In the genomic region with DNA sequence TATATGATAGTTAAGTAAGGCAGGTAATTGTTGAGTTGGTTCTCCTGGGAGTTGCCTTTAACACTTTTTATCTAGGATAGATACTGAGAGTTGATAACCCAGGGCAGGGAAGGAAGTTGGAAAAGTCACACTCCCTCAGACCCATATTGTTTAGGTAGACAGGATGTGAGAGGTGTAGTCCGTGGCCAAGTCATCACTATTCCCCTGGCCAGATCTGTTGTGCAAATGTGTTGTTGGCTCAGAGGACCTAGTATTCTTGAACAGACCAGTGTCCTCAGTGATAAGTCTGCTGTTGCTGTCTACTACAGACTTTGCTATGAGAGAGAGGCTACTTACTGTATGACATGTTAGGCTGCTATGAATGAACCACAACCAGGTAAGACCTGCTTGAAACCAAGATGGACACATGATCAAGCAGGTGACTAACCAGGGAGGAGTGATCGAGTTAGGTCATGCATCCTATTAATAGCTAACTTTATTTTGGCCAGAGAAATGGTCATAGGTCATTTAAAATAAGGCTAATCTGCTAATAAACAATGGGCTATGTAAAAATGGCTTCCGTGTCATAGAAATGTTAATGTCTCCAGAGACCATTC, we compare ENCODE assay signal across 22 mouse cellular contexts. TPM values are rescaled to one million over a fixed set of nuclear protein-coding genes. Genes with fewer than 3 reads are reported as not detected.
A peak's percentile ranks its signal among the peaks of the same experiment; 100 is the strongest.
DNase-seq lines count a peak whose midpoint lies in the region; ATAC-seq and TF ChIP-seq lines count a peak whose summit lies in the region.
"Had no signal": no experiment of that assay in that cellular context is flagged by ENCODE, and none has a peak within 500 bp of the region (broad histone marks: within the 10 kb centered on the region; RNA-seq: fewer than 3 reads in every experiment).

No protein-coding gene starts in this region.

- H3K9me3 ChIP-seq in heart, embryonic 12.5 days (replicated peaks), result no peaks in the 10 kb centered on the region
- H3K9me3 ChIP-seq in kidney, embryonic 14.5 days (ENCODE audit: control insufficient read depth, low read length), result no peaks in the 10 kb centered on the region
- no peaks in the 10 kb centered on the region for H3K9me3 ChIP-seq in liver, embryonic 12.5 days (replicated peaks)
- H3K9me3 ChIP-seq: embryonic facial prominence, embryonic 13.5 days; forebrain, embryonic 13.5 days; hindbrain, embryonic 13.5 days; limb, embryonic 15.5 days; midbrain, embryonic 13.5 days had no signal

- no peak overlapping the region for H3K27ac ChIP-seq in heart, embryonic 12.5 days (ENCODE audit: poor library complexity, severe bottlenecking)
- no peak overlapping the region for H3K27ac ChIP-seq in kidney, embryonic 14.5 days (ENCODE audit: low read depth, low read length)
- peak overlapping the region; percentile 18; the same call in 1 of the 2 replicates for H3K27ac ChIP-seq in liver, adult 2 months (replicated peaks; ENCODE audit: insufficient read depth, low read depth, low read length)
- no peak overlapping the region for H3K27ac ChIP-seq in liver, embryonic 12.5 days
- H3K27ac ChIP-seq: embryonic facial prominence, embryonic 13.5 days; forebrain, embryonic 13.5 days; hindbrain, embryonic 13.5 days; limb, embryonic 15.5 days; midbrain, embryonic 13.5 days had no signal

- H3K9ac ChIP-seq in heart, embryonic 12.5 days, result no peak overlapping the region
- H3K9ac ChIP-seq in kidney, embryonic 14.5 days (ENCODE audit: low read depth, low read length), result no peak overlapping the region
- no peak overlapping the region for H3K9ac ChIP-seq in liver, adult 2 months (ENCODE audit: low read depth, low read length)
- H3K9ac ChIP-seq in liver, embryonic 12.5 days, result no peak overlapping the region
- H3K9ac ChIP-seq: embryonic facial prominence, embryonic 13.5 days; forebrain, embryonic 13.5 days; hindbrain, embryonic 13.5 days; limb, embryonic 15.5 days; midbrain, embryonic 13.5 days had no signal

- H3K79me2 ChIP-seq in liver, adult 2 months (ENCODE audit: control insufficient read depth, insufficient read depth, low read length), result peaks cover 21% of the 10 kb centered on the region

- no peak for TF ChIP-seq POLR2A in liver, adult 2 months (IDR thresholded peaks at IDR 0.05; ENCODE audit: extremely low read depth, insufficient read depth, low read length)

- peaks cover 8% of the 10 kb centered on the region for H3K4me1 ChIP-seq in heart, embryonic 12.5 days (replicated peaks)
- H3K4me1 ChIP-seq in kidney, embryonic 14.5 days (ENCODE audit: control insufficient read depth, insufficient read depth, low read length), result no peaks in the 10 kb centered on the region; the same call in 1 of the 2 replicates
- H3K4me1 ChIP-seq in liver, adult 2 months (ENCODE audit: control insufficient read depth, insufficient read depth, low read length), result peaks cover 19% of the 10 kb centered on the region
- peaks cover 21% of the 10 kb centered on the region for H3K4me1 ChIP-seq in liver, embryonic 12.5 days
- H3K4me1 ChIP-seq: limb, embryonic 15.5 days had no signal

- no peak overlapping the region for H3K4me2 ChIP-seq in heart, embryonic 12.5 days
- H3K4me2 ChIP-seq in kidney, embryonic 14.5 days (replicated peaks; ENCODE audit: low read depth, low read length), result no peak overlapping the region
- no peak overlapping the region for H3K4me2 ChIP-seq in liver, embryonic 12.5 days
- H3K4me2 ChIP-seq: embryonic facial prominence, embryonic 13.5 days; forebrain, embryonic 13.5 days; hindbrain, embryonic 13.5 days; limb, embryonic 15.5 days; midbrain, embryonic 13.5 days had no signal

- no peaks in the 10 kb centered on the region for H3K27me3 ChIP-seq in heart, embryonic 12.5 days (replicated peaks)
- H3K27me3 ChIP-seq in kidney, embryonic 14.5 days (ENCODE audit: control insufficient read depth, insufficient read depth, low read length), result no peaks in the 10 kb centered on the region
- H3K27me3 ChIP-seq in liver, adult 2 months (ENCODE audit: control insufficient read depth, insufficient read depth, low read length), result no peaks in the 10 kb centered on the region
- H3K27me3 ChIP-seq in liver, embryonic 12.5 days (replicated peaks), result no peaks in the 10 kb centered on the region
- H3K27me3 ChIP-seq: embryonic facial prominence, embryonic 13.5 days; forebrain, embryonic 13.5 days; hindbrain, embryonic 13.5 days; limb, embryonic 15.5 days; midbrain, embryonic 13.5 days had no signal

- peak; percentile 93 for DNase-seq in heart, adult 11 months
- peak; percentile 53 for DNase-seq in kidney, adult 11 months
- DNase-seq in liver, adult 2 months (ENCODE audit: extremely low read depth, low read depth, low spot score), result peak; percentile 92
- peak; percentile 40 to 67 for DNase-seq in kidney, postnatal 36 days
- no peak for DNase-seq in thymus, postnatal 0 days (ENCODE audit: low spot score)
- DNase-seq: adrenal gland, postnatal 14 days; cerebellum, adult 8-10 months; cerebellum, postnatal 36 days; embryo, embryonic 11 days; gastrocnemius, postnatal 10 days; heart, postnatal 10 days; left cerebral cortex, postnatal 4 days; lung, adult 18-20 months; thymus, adult 2 months had no signal

- TF ChIP-seq CTCF in liver, adult 2 months (IDR thresholded peaks at IDR 0.05; ENCODE audit: low read depth, low read length), result no peak

- no peak overlapping the region for H3K4me3 ChIP-seq in heart, embryonic 12.5 days
- H3K4me3 ChIP-seq in kidney, embryonic 14.5 days (ENCODE audit: low read length), result no peak overlapping the region
- no peak overlapping the region for H3K4me3 ChIP-seq in liver, adult 2 months (ENCODE audit: insufficient read depth, low read depth, low read length)
- H3K4me3 ChIP-seq in liver, embryonic 12.5 days, result no peak overlapping the region
- H3K4me3 ChIP-seq: embryonic facial prominence, embryonic 13.5 days; forebrain, embryonic 13.5 days; hindbrain, embryonic 13.5 days; limb, embryonic 15.5 days; midbrain, embryonic 13.5 days had no signal

- peaks cover 45% of the 10 kb centered on the region for H3K36me3 ChIP-seq in heart, embryonic 12.5 days
- H3K36me3 ChIP-seq in kidney, embryonic 14.5 days (ENCODE audit: control insufficient read depth, insufficient read depth, low read length), result peaks cover 57% of the 10 kb centered on the region
- H3K36me3 ChIP-seq in liver, adult 2 months (ENCODE audit: control insufficient read depth, insufficient read depth, low read length), result peaks cover 49% of the 10 kb centered on the region
- peaks cover 91% of the 10 kb centered on the region for H3K36me3 ChIP-seq in liver, embryonic 12.5 days

- 77% methylated on average over 3 of the region's 3 CpGs for WGBS in heart, embryonic 12.5 days
- 90% methylated on average over 3 of the region's 3 CpGs for WGBS in kidney, embryonic 14.5 days
- WGBS in liver, adult 2 months, result 12% methylated on average over 3 of the region's 3 CpGs
- WGBS in liver, embryonic 12.5 days (ENCODE audit: insufficient replicate concordance), result 81% methylated on average over 3 of the region's 3 CpGs

- ATAC-seq in heart, embryonic 12.5 days (ENCODE audit: insufficient number of reproducible peaks, low FRiP score), result no peak
- ATAC-seq in kidney, embryonic 14.5 days (ENCODE audit: low FRiP score, low TSS enrichment), result no peak
- ATAC-seq in liver, embryonic 12.5 days, result no peak
- ATAC-seq: forebrain, embryonic 13.5 days; midbrain, embryonic 13.5 days had no signal

RNA-seq across cellular contexts. Expression of gene 1810013L24Rik, which starts 13.8 kb away (rescaled TPM):
- 24.1 and 25.9 TPM in 2 replicates for polyA plus RNA-seq in heart, embryonic 12.5 days (2016; fragmentation: Nextera tagmentation; extraction: Ambion mirVana)
- 17.2 and 19.0 TPM in 2 replicates for polyA plus RNA-seq in kidney, embryonic 14.5 days (2014; fragmentation: Nextera tagmentation; extraction: Ambion mirVana)
- 33.8 and 41.1 TPM in 2 replicates for total RNA-seq in liver, adult 2 months (2014; rRNA removed)
- 8.9 and 11.1 TPM in 2 replicates for polyA plus RNA-seq in liver, adult 2 months (2012; rRNA removed)
- 23.2 and 23.9 TPM in 2 replicates for polyA plus RNA-seq in liver, embryonic 12.5 days (2016; fragmentation: Nextera tagmentation; extraction: Ambion mirVana)
- 18.3 and 24.5 TPM in 2 replicates for polyA plus RNA-seq in thymus, postnatal 0 days (2015; fragmentation: Nextera tagmentation; extraction: Ambion mirVana)

RNA-seq across cellular contexts. Expression of gene Usp7, which starts 51.6 kb away (rescaled TPM):
- polyA plus RNA-seq in heart, embryonic 12.5 days (2016; fragmentation: Nextera tagmentation; extraction: Ambion mirVana), result 17.1 and 21.1 TPM in 2 replicates
- 46.2 and 61.4 TPM in 2 replicates for polyA plus RNA-seq in kidney, embryonic 14.5 days (2014; fragmentation: Nextera tagmentation; extraction: Ambion mirVana)
- 41.5 and 50.0 TPM in 2 replicates for total RNA-seq in liver, adult 2 months (2014; rRNA removed)
- 10.6 and 12.5 TPM in 2 replicates for polyA plus RNA-seq in liver, adult 2 months (2012; rRNA removed)
- polyA plus RNA-seq in liver, embryonic 12.5 days (2016; fragmentation: Nextera tagmentation; extraction: Ambion mirVana), result 32.9 and 33.5 TPM in 2 replicates
- 43.0 and 50.3 TPM in 2 replicates for polyA plus RNA-seq in thymus, postnatal 0 days (2015; fragmentation: Nextera tagmentation; extraction: Ambion mirVana)
